Mouse (Mus musculus) stomach, embryonic 16.5 days (tissue): Measurements from ENCODE around the gene Cflar. TPM values are rescaled to one million over a fixed set of nuclear protein-coding genes. Genes with fewer than 3 reads are reported as not detected.
"Not testable (repeated sequence)": the region's sequence is repeated elsewhere in the genome, so short reads cannot be mapped to it uniquely, and the experiment has no call there.

ENCODE experiments used
- ATAC-seq: fragments of 200-750 bp; cut with Nextera tagmentation; 2 replicates; pipeline ENCODE4 v1.8.0; 2017; ENCODE audit warnings: moderate number of reproducible peaks, moderate TSS enrichment; ENCODE audit not compliant: insufficient read depth, low FRiP score
- H3K27ac ChIP-seq: fragments of 300-500 bp; sonication (generic); 2 replicates; pipeline ENCODE4 v1.5.1; 2014; ENCODE audit warnings: low read length
- H3K27me3 ChIP-seq: fragments of 300-500 bp; sonication (generic); 2 replicates; pipeline ENCODE4 v1.6.1; 2014; ENCODE audit warnings: low read length, control low read depth, mixed read lengths; ENCODE audit not compliant: control insufficient read depth, insufficient read depth
- H3K36me3 ChIP-seq: fragments of 300-500 bp; sonication (generic); 2 replicates; pipeline ENCODE4 v1.6.1; 2014; ENCODE audit warnings: low read length; ENCODE audit not compliant: control insufficient read depth, insufficient read depth
- H3K4me1 ChIP-seq: fragments of 300-500 bp; sonication (generic); 2 replicates; pipeline ENCODE4 v1.6.1; 2014; ENCODE audit warnings: low read length, control low read depth, mixed read lengths; ENCODE audit not compliant: control insufficient read depth, insufficient read depth
- H3K4me2 ChIP-seq: fragments of 300-500 bp; sonication (generic); 2 replicates; pipeline ENCODE4 v1.6.1; 2014; ENCODE audit warnings: low read depth, low read length, mixed read lengths
- H3K4me3 ChIP-seq: fragments of 300-500 bp; sonication (generic); replicated peaks from 2 replicates; pipeline ENCODE4 v1.5.1; 2014; ENCODE audit warnings: mild to moderate bottlenecking, low read length
- H3K9ac ChIP-seq: fragments of 300-500 bp; sonication (generic); 2 replicates; pipeline ENCODE4 v1.6.1; 2014; ENCODE audit warnings: low read length
- H3K9me3 ChIP-seq: fragments of 300-500 bp; sonication (generic); replicated peaks from 2 replicates; pipeline ENCODE4 v1.6.1; 2016; ENCODE audit warnings: low read length, control low read depth; ENCODE audit not compliant: control insufficient read depth
- WGBS: fragments of 180-500 bp; shearing (Covaris S2); extraction: QIAGEN DNeasy Blood & Tissue Kit; methylation state at CpG from one replicate; pipeline ENCODE4 v1.1.7; 2014; 5-methylcytosine and 5-hydroxymethylcytosine counted together
- polyA plus RNA-seq: library from polyadenylated mRNA; unstranded; fragments of >200 nt; fragmentation: Nextera tagmentation; extraction: Ambion mirVana; gene quantifications from 2 replicates; pipeline ENCODE4 v1.2.1, GENCODE M21; 2015

Cflar gene
- polyA plus RNA-seq, 1 experiment from 2014 or later: 34.2 TPM

DNA sequence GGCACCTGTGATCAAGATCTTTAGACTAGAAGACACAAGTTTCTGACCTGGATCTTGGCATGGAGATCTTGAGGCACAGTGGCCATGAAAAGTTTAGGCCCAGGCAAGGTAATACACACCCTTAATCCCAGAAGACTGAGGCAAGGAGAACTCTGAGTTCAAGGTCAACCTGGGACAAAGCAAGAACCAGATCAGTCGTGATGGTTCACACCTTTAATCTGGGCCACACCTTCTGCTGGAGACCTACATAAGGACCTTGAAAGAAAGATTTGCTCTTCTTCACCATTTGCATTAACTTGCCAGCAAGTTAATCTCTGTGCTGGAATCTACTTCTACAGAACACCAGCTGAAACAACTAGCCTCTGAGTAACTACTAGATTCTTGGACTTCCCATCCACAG is 49.3 kb downstream of the Cflar start:
- ATAC-seq: no peak
- 63% methylated on average over 1 of the region's 1 CpGs for WGBS
- Histone ChIP-seq H3K4me1 (0 out of 2 replicates have a peak, but pooled peaks cover 4% of the 10 kb centered on the region), H3K27me3 (no peaks in the 10 kb centered on the region), H3K4me2 (no peak overlapping the region), H3K4me3 (no peak overlapping the region), H3K36me3 (0 out of 2 replicates have a peak, but pooled peaks cover 2% of the 10 kb centered on the region), H3K9ac (no peak overlapping the region), H3K27ac (no peak overlapping the region), H3K9me3 (no peaks in the 10 kb centered on the region)

DNA sequence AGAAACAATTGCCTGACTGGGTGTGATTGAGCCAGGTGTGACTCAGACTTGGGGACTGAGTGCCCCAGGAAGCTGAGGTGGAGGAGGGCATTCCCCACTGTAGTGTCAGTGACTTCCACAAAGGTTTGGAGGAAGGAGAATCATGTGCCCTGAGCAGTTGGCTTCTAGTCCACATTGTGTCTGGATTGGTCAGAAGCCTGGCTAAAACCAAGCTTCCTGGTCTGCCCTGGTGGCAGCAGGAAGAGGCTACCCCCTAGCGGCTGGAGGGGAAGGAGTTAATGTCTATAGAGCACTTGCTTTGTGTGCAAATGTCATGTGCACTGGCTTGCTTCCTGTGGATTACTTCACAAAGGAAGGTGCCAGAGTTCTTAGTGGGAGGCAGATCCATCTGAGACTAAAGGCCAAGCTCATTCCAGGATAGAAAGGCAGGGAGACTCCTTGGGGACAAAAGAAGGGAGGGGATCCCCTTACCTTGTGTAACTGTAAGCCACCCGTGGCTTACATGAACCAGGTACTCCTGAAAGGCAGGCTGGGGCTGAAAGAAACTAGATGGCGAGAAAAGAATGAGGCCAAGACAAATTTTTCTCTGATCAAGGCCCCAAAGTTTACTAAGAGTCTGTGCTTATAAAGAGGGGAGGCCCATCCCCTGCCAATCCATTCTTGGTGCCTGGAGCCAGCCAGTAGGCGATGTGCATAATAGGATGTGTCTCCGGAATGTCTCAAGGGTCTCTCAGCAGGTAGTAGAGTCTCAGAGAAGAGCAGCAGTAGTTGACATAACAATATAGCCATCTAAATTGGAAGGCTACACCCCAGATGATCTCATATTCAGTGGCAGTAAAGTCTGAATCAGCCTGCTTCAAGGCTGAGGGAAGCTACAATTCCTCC is 50.3 kb downstream of the Cflar start:
- H3K4me1 ChIP-seq, H3K27me3 ChIP-seq, H3K9me3 ChIP-seq, H3K4me2 ChIP-seq, H3K9ac ChIP-seq, ATAC-seq, H3K36me3 ChIP-seq, H3K27ac ChIP-seq, H3K4me3 ChIP-seq: not testable (repeated sequence)
- WGBS: 71% methylated on average over 5 of the region's 5 CpGs

- Histone ChIP-seq H3K9ac (no peak overlapping the region), H3K36me3 (no peaks in the 10 kb centered on the region), H3K9me3 (no peaks in the 10 kb centered on the region), H3K4me1 (0 out of 2 replicates have a peak, but pooled peaks cover 4% of the 10 kb centered on the region), H3K27ac (no peak overlapping the region), H3K4me3 (no peak overlapping the region), H3K27me3 (no peaks in the 10 kb centered on the region), H3K4me2 (no peak overlapping the region)
- ATAC-seq: no peak
- WGBS: 84% methylated on average over 5 of the region's 5 CpGs
Observed at GRCm38 (mm10) chr1:58762576-58762975, 51.3 kb downstream of the Cflar start.

GRCm38 (mm10) chr1:58766446-58766845 is 55.1 kb downstream of the Cflar start:
- not testable (repeated sequence) for H3K27me3 ChIP-seq, H3K4me3 ChIP-seq, H3K36me3 ChIP-seq, ATAC-seq, H3K4me2 ChIP-seq, H3K27ac ChIP-seq, H3K4me1 ChIP-seq, H3K9me3 ChIP-seq, H3K9ac ChIP-seq
- 71% methylated on average over 4 of the region's 4 CpGs for WGBS

DNA sequence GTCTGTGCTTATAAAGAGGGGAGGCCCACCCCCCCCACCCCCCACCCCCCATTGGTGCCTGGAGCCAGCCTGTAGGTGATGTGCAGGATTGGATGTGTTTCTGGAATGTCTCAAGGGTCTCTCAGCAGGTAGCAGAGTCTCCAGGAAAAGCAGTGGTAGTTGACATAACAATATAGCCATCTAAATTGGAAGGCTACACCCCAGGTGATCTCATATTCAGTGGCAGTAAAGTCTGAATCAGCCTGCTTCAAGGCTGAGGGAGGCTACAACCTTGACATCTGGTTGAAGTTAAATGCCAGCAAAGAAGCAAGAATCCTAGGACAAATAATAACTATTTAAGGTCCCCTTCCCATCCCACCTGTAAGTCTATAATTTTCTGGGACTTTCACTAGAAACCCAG is 57.8 kb downstream of the Cflar start:
- Histone ChIP-seq H3K9me3 (no peaks in the 10 kb centered on the region), H3K27ac (no peak overlapping the region), H3K9ac (no peak overlapping the region), H3K4me2 (no peak overlapping the region), H3K27me3 (no peaks in the 10 kb centered on the region), H3K4me1 (no peaks in the 10 kb centered on the region), H3K4me3 (no peak overlapping the region), H3K36me3 (no peaks in the 10 kb centered on the region)
- ATAC-seq: no peak

DNA sequence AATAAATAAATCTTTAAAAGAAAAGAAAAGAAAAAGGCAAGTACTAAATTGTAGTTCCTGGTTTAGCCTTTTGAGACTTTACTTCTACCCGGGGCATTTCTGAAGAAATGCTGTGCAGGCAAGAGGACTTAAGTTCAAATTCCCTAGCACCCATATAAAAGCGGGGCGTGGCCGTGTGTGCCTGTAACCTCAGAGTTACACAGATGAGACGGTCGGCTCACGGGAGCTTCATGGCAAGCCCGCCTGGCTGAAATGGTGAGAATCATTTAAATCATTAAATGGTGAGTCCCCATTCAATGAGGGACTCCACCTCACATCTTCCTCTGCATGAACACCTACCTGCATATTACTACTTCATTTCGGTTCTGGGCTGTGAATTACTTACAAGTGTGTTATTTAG is 58.4 kb downstream of the Cflar start:
- no peak for ATAC-seq
- Histone ChIP-seq H3K9ac (no peak overlapping the region), H3K27me3 (no peaks in the 10 kb centered on the region), H3K27ac (no peak overlapping the region), H3K4me2 (no peak overlapping the region), H3K9me3 (no peaks in the 10 kb centered on the region), H3K4me1 (no peaks in the 10 kb centered on the region), H3K36me3 (no peaks in the 10 kb centered on the region), H3K4me3 (no peak overlapping the region)
- WGBS: 54% methylated on average over 9 of the region's 9 CpGs

- H3K27ac ChIP-seq: no peak overlapping the region
- no peak for ATAC-seq
- WGBS: 26% methylated on average over 7 of the region's 7 CpGs
- H3K27me3 ChIP-seq: no peaks in the 10 kb centered on the region
- H3K4me1 ChIP-seq: no peaks in the 10 kb centered on the region
- no peak overlapping the region for H3K9ac ChIP-seq
- H3K4me3 ChIP-seq: no peak overlapping the region
- H3K4me2 ChIP-seq: no peak overlapping the region
- no peaks in the 10 kb centered on the region for H3K9me3 ChIP-seq
- H3K36me3 ChIP-seq: no peaks in the 10 kb centered on the region
Observed at GRCm38 (mm10) chr1:58770111-58770720, 58.9 kb downstream of the Cflar start.

- WGBS: 81% methylated on average over 3 of the region's 3 CpGs
- no peaks in the 10 kb centered on the region for H3K9me3 ChIP-seq
Observed at GRCm38 (mm10) chr1:58772084-58772483, 60.8 kb downstream of the Cflar start.

DNA sequence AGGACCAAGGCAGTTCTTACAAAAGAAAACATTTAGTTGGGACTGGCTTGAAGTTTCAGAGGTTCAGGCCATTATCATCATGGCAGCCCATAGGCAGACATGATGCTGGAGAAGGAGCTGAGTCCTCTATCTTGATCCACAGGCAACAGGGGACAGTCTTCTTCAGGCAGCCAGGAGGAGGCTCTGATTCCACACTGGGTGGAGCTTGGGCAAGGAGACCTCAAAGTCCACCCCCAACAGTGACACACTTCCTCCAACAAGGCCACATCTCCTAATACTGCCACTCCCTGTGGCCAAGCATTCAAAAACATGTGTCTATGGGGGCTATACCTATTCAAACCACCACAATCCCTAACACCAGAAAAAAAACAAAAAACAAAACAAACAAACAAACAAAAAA is 62.0 kb downstream of the Cflar start:
- Histone ChIP-seq H3K36me3 (no peaks in the 10 kb centered on the region), H3K4me2 (no peak overlapping the region), H3K27me3 (no peaks in the 10 kb centered on the region), H3K4me3 (no peak overlapping the region), H3K4me1 (no peaks in the 10 kb centered on the region), H3K9ac (no peak overlapping the region), H3K9me3 (no peaks in the 10 kb centered on the region), H3K27ac (no peak overlapping the region)
- ATAC-seq: no peak

More at GRCm38 (mm10) chr1:58772084-58772483, 60.8 kb downstream of the Cflar start:
- no peaks in the 10 kb centered on the region for H3K36me3 ChIP-seq
- H3K4me1 ChIP-seq: no peaks in the 10 kb centered on the region
- ATAC-seq: no peak
- no peak overlapping the region for H3K9ac ChIP-seq
- no peak overlapping the region for H3K4me2 ChIP-seq
- no peak overlapping the region for H3K27ac ChIP-seq
- no peaks in the 10 kb centered on the region for H3K27me3 ChIP-seq
- H3K4me3 ChIP-seq: no peak overlapping the region
